In genomic region chr1:106199686-106200085, GRCm38 (mm10) we compare ENCODE assay signal across 8 mouse cellular contexts. TPM values are rescaled to one million over a fixed set of nuclear protein-coding genes. Genes with fewer than 3 reads are reported as not detected.
DNase-seq lines count a peak whose midpoint lies in the region; ATAC-seq lines count a peak whose summit lies in the region.

No protein-coding gene starts in this region.

- ATAC-seq in CD4-positive, CD25-positive, alpha-beta regulatory T cell, adult 4 months: peak; percentile 42
- peak; percentile 81 for ATAC-seq in frontal cortex, adult (ENCODE audit: low TSS enrichment)

- DNase-seq in cerebellum, adult 11-12 months: peak; percentile 41
- peak; percentile 70 for DNase-seq in heart, postnatal 36 days
- peak; percentile 75 to 85 for DNase-seq in layer of hippocampus, adult 8-10 months (ENCODE audit: low spot score in 2 of 2)
- DNase-seq in lung, postnatal 14 days: peak; percentile 72
- DNase-seq in right cerebral cortex, postnatal 25 days: peak; percentile 52
- no peak for DNase-seq in urinary bladder, adult 18-20 months (ENCODE audit: low spot score in 2 of 2)

- intact Hi-C loops in heart, postnatal 36 days (cut with DNase I): loop anchor here (2.0 kb wide), 1 partner anchor 25 kb away; no protein-coding TSS in a partner anchor

RNA-seq across cellular contexts. Expression of gene Phlpp1, which starts 28.1 kb away (rescaled TPM):
- 10 to 100 TPM in 1 of 2 experiments, 1 to 10 TPM in 1; 8.7 to 11.8 TPM for polyA plus RNA-seq in CD4-positive, CD25-positive, alpha-beta regulatory T cell, adult 4 months (2017; shearing (Covaris generic))
- total RNA-seq in heart, postnatal 36 days (2021): 10 to 100 TPM; 17.8 to 18.6 TPM
- total RNA-seq in layer of hippocampus, adult 8-10 months (2022): 10 to 100 TPM; 83.4 to 88.2 (median 87.7) TPM

Comparison
In these comparisons a context has a peak if more than half of its experiments do, and no peak if none do; other contexts are left out.
1. DNase-seq: peak in cerebellum, adult 11-12 months (single experiment), heart, postnatal 36 days (2 of 2), layer of hippocampus, adult 8-10 months (2 of 2), lung, postnatal 14 days (single experiment) and right cerebral cortex, postnatal 25 days (single experiment); none in urinary bladder, adult 18-20 months (0 of 2).
2. RNA of gene Phlpp1, which starts 28.1 kb away (total RNA-seq): 83.4 to 88.2 TPM in layer of hippocampus, adult 8-10 months; 17.8 to 18.6 TPM in heart, postnatal 36 days; every median in the first group is over 4 times any median in the second.